Mouse (Mus musculus) kidney, adult 18-20 months (tissue): ENCODE measurements at regions not wholly inside any gene's neighbourhood (a gene's known extent, or its start where the extent isn't known, plus 50 kb on each side); places are given as distances from the start of the nearest gene placed in this dataset.

Experiments used
- DNase-seq: peaks from one replicate; pipeline ENCODE4 v3.0.0; 2021

GRCm38 (mm10) chr7:68843374-68843773, 94.3 kb upstream of the Arrdc4 start:
- DNase-seq: peak; percentile 39

DNA sequence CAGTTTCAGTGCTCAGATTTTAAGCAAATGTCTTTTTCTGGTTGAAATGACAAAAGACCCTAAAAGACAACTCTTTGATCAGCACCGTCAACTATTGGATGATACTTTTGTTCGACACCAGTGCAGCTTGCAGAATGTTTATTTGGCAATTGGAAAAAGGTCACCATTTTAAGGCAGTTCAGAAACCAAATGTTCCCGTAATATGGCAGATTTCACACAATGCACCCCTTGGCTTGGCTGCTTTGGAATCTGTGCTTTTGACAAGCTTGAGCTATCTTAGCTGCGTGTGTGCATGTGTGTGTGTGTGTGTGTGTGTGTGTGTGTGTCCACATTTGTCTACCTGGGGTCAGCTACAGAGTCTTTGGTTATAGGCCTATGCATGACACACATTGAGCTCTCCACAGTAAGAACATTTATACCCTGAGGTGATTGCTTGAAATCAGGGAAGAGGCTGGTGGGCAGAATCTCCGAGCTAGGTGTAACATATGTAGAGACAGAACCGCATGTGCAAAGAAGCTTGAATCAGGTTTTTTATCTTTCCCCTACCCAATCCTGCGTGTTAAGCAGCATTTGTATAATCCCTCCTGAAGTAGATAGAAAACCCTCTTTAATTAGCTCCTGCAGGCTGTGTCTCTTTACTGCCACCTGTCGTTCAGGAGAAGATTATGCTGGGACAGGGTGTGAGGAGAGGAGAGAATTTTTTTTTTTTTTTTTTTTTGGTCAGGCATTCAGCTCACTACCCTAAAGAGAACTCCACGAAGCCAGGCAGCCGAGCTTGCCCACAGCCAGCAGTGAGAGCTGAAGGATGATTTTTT, 85.1 kb upstream of the Arrdc4 start:
- no peak for DNase-seq

DNA sequence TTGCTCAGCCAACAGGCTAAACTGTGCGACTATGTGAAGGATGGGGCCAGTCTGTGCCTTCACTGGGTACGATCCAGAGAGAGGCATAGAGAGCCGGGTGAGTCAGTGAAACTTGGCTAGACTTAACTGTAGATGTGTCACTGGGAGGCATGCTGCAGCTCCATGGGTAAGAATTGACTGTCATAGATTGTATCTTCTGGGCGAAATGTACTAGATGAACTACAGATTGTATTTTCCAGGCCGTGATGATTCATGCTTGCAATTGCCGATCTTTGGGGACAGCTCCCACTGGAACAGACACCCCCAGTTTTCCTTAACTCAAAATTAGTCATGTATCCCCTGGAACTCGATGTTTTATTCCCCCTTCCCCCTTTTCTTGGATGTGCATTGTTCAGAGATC, 84.5 kb upstream of the Arrdc4 start:
- no peak for DNase-seq

DNA sequence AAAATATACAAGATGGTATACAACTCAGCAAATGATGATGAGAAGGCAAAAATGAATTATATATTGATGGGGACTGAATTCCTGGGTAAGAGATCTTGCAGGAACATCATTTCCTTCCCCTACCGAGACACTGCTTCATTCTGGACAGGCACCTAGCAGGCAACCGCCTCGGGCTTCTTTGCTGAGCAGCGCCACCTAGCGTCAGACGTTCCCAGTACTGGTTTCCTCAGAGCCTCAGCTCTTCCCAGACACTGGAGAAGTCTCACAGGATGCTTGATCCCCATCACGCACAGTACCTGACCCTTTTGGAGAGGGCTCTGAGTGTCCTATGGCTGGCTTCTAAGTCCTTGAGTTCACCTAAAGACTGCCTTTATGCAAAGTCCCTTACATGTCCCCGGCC, 80.8 kb upstream of the Arrdc4 start:
- peak; percentile 81 for DNase-seq

DNA sequence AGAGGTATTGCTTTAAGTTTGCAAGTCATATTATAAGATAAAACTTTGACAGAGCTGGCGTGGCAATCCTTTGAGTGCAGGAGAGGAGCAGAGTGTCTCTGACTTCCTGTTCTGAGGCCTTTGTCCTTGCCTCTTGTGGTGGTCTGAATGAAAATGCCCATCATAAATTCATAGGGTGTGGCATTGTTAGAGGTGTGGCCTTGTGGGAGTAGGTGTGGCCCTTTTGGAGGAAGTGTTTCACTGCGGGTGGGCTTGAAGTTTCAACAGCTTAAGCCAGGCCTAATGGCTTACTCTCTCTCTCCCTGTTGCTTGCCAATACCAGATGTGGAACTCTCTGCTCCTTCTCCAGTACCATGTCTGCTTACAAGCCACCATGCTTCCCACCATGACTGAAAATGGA, 75.4 kb upstream of the Arrdc4 start:
- DNase-seq: no peak

DNA sequence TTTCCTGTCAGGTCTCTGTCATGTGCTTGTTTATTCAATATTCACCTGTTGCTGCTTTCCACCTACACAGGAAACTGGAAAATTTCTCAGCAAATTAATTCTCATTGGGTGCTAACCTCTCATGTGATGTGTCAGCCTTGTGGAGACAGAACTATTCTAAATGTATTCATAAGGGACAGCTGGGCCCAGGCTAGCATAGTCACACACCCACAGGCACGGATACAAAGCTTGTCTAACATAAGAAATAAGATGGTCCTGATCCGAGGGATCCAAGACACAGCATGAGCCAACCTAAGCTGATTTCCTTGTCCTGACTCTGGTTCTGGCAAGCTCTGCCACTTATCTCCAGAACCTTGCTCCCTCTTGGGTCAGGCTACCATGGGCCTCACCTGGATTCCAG, 74.6 kb upstream of the Arrdc4 start:
- no peak for DNase-seq

DNA sequence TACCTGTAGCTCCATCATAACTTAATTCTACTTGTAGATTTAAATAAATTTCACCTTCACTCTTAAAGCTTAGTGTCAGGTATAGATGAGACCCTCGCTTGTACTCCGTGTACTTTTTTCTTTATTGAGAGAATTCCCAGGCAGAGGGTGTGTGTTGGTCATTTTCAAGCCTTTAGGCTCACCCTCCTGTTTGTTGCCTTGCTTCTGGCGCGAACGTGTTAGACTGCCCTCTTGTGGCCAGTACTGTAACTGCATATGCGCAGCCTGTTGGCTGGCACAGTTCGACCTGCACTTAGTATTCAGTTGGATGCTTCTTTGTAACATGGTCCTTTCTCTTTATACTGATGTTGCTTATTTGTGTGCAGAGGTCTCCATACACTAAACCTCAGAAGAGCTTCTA, 74.1 kb upstream of the Arrdc4 start:
- peak; percentile 64 for DNase-seq

GRCm38 (mm10) chr7:68814823-68815666, 66.0 kb upstream of the Arrdc4 start:
- DNase-seq: no peak

- no peak for DNase-seq
These were observed 60.7 kb upstream of the Arrdc4 start for GRCm38 (mm10) chr7:68809782-68810181.
